Comparison of ENCODE assay signal across 37 mouse cellular contexts in genomic region chr3:37274661-37275060, GRCm38 (mm10). TPM values are rescaled to one million over a fixed set of nuclear protein-coding genes. Genes with fewer than 3 reads are reported as not detected.
DNase-seq lines count a peak whose midpoint lies in the region; ATAC-seq and TF ChIP-seq lines count a peak whose summit lies in the region.
"Had no signal": no experiment of that assay in that cellular context is flagged by ENCODE, and none has a peak within 500 bp of the region (broad histone marks: within the 10 kb centered on the region; RNA-seq: fewer than 3 reads in every experiment).

No protein-coding gene starts in this region.

- peak; percentile 91 for TF ChIP-seq EP300 in liver, embryonic 14.5 days (IDR thresholded peaks at IDR 0.05; ENCODE audit: low read depth)

- no peaks in the 10 kb centered on the region for H3K9me3 ChIP-seq in forebrain, embryonic 11.5 days (ENCODE audit: control insufficient read depth, low read length)
- no peaks in the 10 kb centered on the region for H3K9me3 ChIP-seq in forebrain, postnatal 0 days (ENCODE audit: low read length)
- no peaks in the 10 kb centered on the region for H3K9me3 ChIP-seq in liver, embryonic 14.5 days (ENCODE audit: control insufficient read depth, low read length)
- H3K9me3 ChIP-seq: embryonic facial prominence, embryonic 10.5 days; embryonic facial prominence, embryonic 15.5 days; forebrain, embryonic 15.5 days; heart, embryonic 13.5 days had no signal

- H3K36me3 ChIP-seq in forebrain, embryonic 11.5 days (ENCODE audit: control insufficient read depth, insufficient read depth, low read length) = no peaks in the 10 kb centered on the region
- no peaks in the 10 kb centered on the region for H3K36me3 ChIP-seq in forebrain, postnatal 0 days (ENCODE audit: insufficient read depth)
- H3K36me3 ChIP-seq in liver, embryonic 14.5 days (replicated peaks; ENCODE audit: control insufficient read depth, insufficient read depth, low read depth) = no peaks in the 10 kb centered on the region
- H3K36me3 ChIP-seq: embryonic facial prominence, embryonic 10.5 days; embryonic facial prominence, embryonic 15.5 days; forebrain, embryonic 15.5 days; heart, embryonic 13.5 days had no signal

- H3K9ac ChIP-seq in forebrain, embryonic 11.5 days (ENCODE audit: low read length) = no peak overlapping the region
- H3K9ac ChIP-seq in forebrain, postnatal 0 days = no peak overlapping the region
- no peak overlapping the region for H3K9ac ChIP-seq in liver, embryonic 14.5 days (replicated peaks)
- H3K9ac ChIP-seq: embryonic facial prominence, embryonic 15.5 days; forebrain, embryonic 15.5 days; heart, embryonic 13.5 days; hindbrain, embryonic 14.5 days; lung, embryonic 14.5 days had no signal

- no peaks in the 10 kb centered on the region for H3K4me1 ChIP-seq in forebrain, embryonic 11.5 days (replicated peaks; ENCODE audit: control insufficient read depth, insufficient read depth, low read length)
- no peaks in the 10 kb centered on the region for H3K4me1 ChIP-seq in forebrain, postnatal 0 days (ENCODE audit: insufficient read depth)
- H3K4me1 ChIP-seq in liver, embryonic 14.5 days (replicated peaks; ENCODE audit: control insufficient read depth in 2 of 2, insufficient read depth in 2 of 2, low read length in 1 of 2) = peaks cover 4 to 13% of the 10 kb centered on the region in 2 experiments
- H3K4me1 ChIP-seq: embryonic facial prominence, embryonic 10.5 days; embryonic facial prominence, embryonic 15.5 days; forebrain, embryonic 15.5 days; heart, embryonic 13.5 days had no signal

- 82% methylated on average over 6 of the region's 6 CpGs for WGBS in forebrain, embryonic 11.5 days
- WGBS in forebrain, postnatal 0 days = 84% methylated on average over 6 of the region's 6 CpGs
- 17% methylated on average over 6 of the region's 6 CpGs for WGBS in liver, embryonic 14.5 days (ENCODE audit: insufficient replicate concordance)

- H3K4me3 ChIP-seq in forebrain, embryonic 11.5 days (ENCODE audit: low read depth, low read length) = no peak overlapping the region
- H3K4me3 ChIP-seq in forebrain, postnatal 0 days (ENCODE audit: low read depth, low read length) = no peak overlapping the region
- H3K4me3 ChIP-seq in liver, embryonic 14.5 days (ENCODE audit: insufficient read depth in 1 of 2, low read depth in 2 of 2, low read length in 2 of 2) = no peak overlapping the region
- H3K4me3 ChIP-seq: embryonic facial prominence, embryonic 10.5 days; embryonic facial prominence, embryonic 15.5 days; forebrain, embryonic 15.5 days; gastrocnemius, adult 2 months; heart, embryonic 13.5 days had no signal

- no peak overlapping the region for H3K27ac ChIP-seq in forebrain, embryonic 11.5 days (ENCODE audit: low read depth, low read length)
- no peak overlapping the region for H3K27ac ChIP-seq in forebrain, postnatal 0 days (ENCODE audit: low read depth, low read length)
- no peak overlapping the region for H3K27ac ChIP-seq in liver, embryonic 14.5 days
- H3K27ac ChIP-seq: embryonic facial prominence, embryonic 10.5 days; embryonic facial prominence, embryonic 15.5 days; forebrain, embryonic 15.5 days; gastrocnemius, adult 2 months; heart, embryonic 13.5 days; hindbrain, embryonic 14.5 days had no signal

- no peak overlapping the region for H3K4me2 ChIP-seq in forebrain, embryonic 11.5 days (ENCODE audit: low read depth, low read length, severe bottlenecking)
- no peak overlapping the region for H3K4me2 ChIP-seq in forebrain, postnatal 0 days (ENCODE audit: low read depth)
- H3K4me2 ChIP-seq in liver, embryonic 14.5 days (ENCODE audit: low read depth) = no peak overlapping the region; the same call in 1 of the 2 replicates
- H3K4me2 ChIP-seq: embryonic facial prominence, embryonic 15.5 days; forebrain, embryonic 15.5 days; heart, embryonic 13.5 days; hindbrain, embryonic 14.5 days; lung, embryonic 14.5 days had no signal

- no peaks in the 10 kb centered on the region for H3K27me3 ChIP-seq in forebrain, embryonic 11.5 days (ENCODE audit: control insufficient read depth, insufficient read depth, low read length)
- H3K27me3 ChIP-seq in forebrain, postnatal 0 days (ENCODE audit: insufficient read depth, low read length) = no peaks in the 10 kb centered on the region
- H3K27me3 ChIP-seq in liver, embryonic 14.5 days (ENCODE audit: control insufficient read depth, insufficient read depth, low read length) = no peaks in the 10 kb centered on the region
- H3K27me3 ChIP-seq: forebrain, embryonic 15.5 days; heart, embryonic 13.5 days had no signal

- TF ChIP-seq CTCF in forebrain, postnatal 0 days (IDR thresholded peaks at IDR 0.05; ENCODE audit: low read depth) = no peak
- TF ChIP-seq CTCF in liver, embryonic 14.5 days (IDR thresholded peaks at IDR 0.05; ENCODE audit: low read depth) = no peak

- no peak for ATAC-seq in forebrain, embryonic 11.5 days (replicated peaks; ENCODE audit: low FRiP score)
- no peak for ATAC-seq in forebrain, postnatal 0 days
- ATAC-seq in liver, embryonic 14.5 days (ENCODE audit: insufficient read depth) = peak; percentile 96
- ATAC-seq in megakaryocyte-erythroid progenitor cell, adult 5-6 weeks (replicated peaks; ENCODE audit: low FRiP score, low TSS enrichment, poor library complexity, severe bottlenecking) = peak; percentile 91
- ATAC-seq: activated CD4-positive, CD25-positive, alpha-beta regulatory T cell, adult 4 months; forebrain, embryonic 15.5 days had no signal

- DNase-seq in forebrain, embryonic 11.5 days (ENCODE audit: low spot score) = peak; percentile 7
- no peak for DNase-seq in forebrain, postnatal 0 days
- peak; percentile 44 for DNase-seq in c-Kit-positive CD71-positive TER-119-positive erythroid progenitor cells, embryonic 14.5 days (ENCODE audit: low spot score)
- peak; percentile 38 to 49 (median 42) for DNase-seq in liver, embryonic 14.5 days (ENCODE audit: low read depth in 3 of 3, low spot score in 3 of 3)
- DNase-seq in kidney, postnatal 10 days = no peak
- no peak for DNase-seq in layer of hippocampus, adult 9-11 months
- DNase-seq: adrenal gland, adult 2 months; adrenal gland, postnatal 36 days; cerebellum, adult 8-10 months; cerebellum, postnatal 25 days; gastrocnemius, adult 2 months; gastrocnemius, postnatal 36 days; heart, adult 18-20 months; heart, postnatal 10 days; kidney, adult 11 months; kidney, postnatal 4 days; layer of hippocampus, postnatal 36 days; left cerebral cortex, postnatal 4 days; lung, embryonic 14.5 days; midbrain, embryonic 14.5 days; right cerebral cortex, adult 18-20 months; spleen, adult 18-20 months; thymus, adult 18-20 months; thymus, postnatal 4 days had no signal

RNA-seq across cellular contexts. Expression of gene Bbs12, which starts 37.7 kb away (rescaled TPM):
- polyA plus RNA-seq in forebrain, embryonic 11.5 days (2014; fragmentation: Nextera tagmentation; extraction: Ambion mirVana) = 8.8 and 9.3 TPM in 2 replicates
- total RNA-seq in forebrain, postnatal 0 days (2014; rRNA removed) = 6.4 TPM in 2 replicates
- 3.5 and 3.8 TPM in 2 replicates for polyA plus RNA-seq in forebrain, postnatal 0 days (2015; fragmentation: Nextera tagmentation; extraction: Ambion mirVana)
- 1.7 and 2.2 TPM in 2 replicates for polyA plus RNA-seq in liver, embryonic 14.5 days (2012; rRNA removed)
- polyA plus RNA-seq in liver, embryonic 14.5 days (2014; fragmentation: Nextera tagmentation; extraction: Ambion mirVana) = 4.4 and 4.8 TPM in 2 replicates
- 10.3 and 15.8 TPM in 2 replicates for total RNA-seq in megakaryocyte-erythroid progenitor cell, adult 5-6 weeks (2014; fragmentation: Nextera tagmentation)
- 8.2 and 17.5 TPM in 2 replicates for total RNA-seq in megakaryocyte-erythroid progenitor cell, adult 5-6 weeks (2017)

RNA-seq across cellular contexts. Expression of gene Cetn4, which starts 37.8 kb away (rescaled TPM):
- 0.84 and 2.5 TPM in 2 replicates for polyA plus RNA-seq in forebrain, embryonic 11.5 days (2014; fragmentation: Nextera tagmentation; extraction: Ambion mirVana)
- total RNA-seq in forebrain, postnatal 0 days (2014; rRNA removed) = 1.8 and 5.0 TPM in 2 replicates
- polyA plus RNA-seq in forebrain, postnatal 0 days (2015; fragmentation: Nextera tagmentation; extraction: Ambion mirVana) = 3.9 and 4.1 TPM in 2 replicates
- polyA plus RNA-seq in liver, embryonic 14.5 days (2012; rRNA removed) = 0.70 and 1.6 TPM in 2 replicates
- 1.6 and 1.9 TPM in 2 replicates for polyA plus RNA-seq in liver, embryonic 14.5 days (2014; fragmentation: Nextera tagmentation; extraction: Ambion mirVana)
- 3.6 and 6.5 TPM in 2 replicates for total RNA-seq in megakaryocyte-erythroid progenitor cell, adult 5-6 weeks (2014; fragmentation: Nextera tagmentation)
- 7.3 and 10.6 TPM in 2 replicates for total RNA-seq in megakaryocyte-erythroid progenitor cell, adult 5-6 weeks (2017)

RNA-seq across cellular contexts. Expression of gene Il21, which starts 42.2 kb away (rescaled TPM):
- polyA plus RNA-seq in forebrain, embryonic 11.5 days (2014; fragmentation: Nextera tagmentation; extraction: Ambion mirVana) = not detected in 2 replicates
- 0.14 TPM in 1 of 2 replicates, not detected in the other for total RNA-seq in forebrain, postnatal 0 days (2014; rRNA removed)
- not detected in 2 replicates for polyA plus RNA-seq in forebrain, postnatal 0 days (2015; fragmentation: Nextera tagmentation; extraction: Ambion mirVana)
- not detected in 2 replicates for polyA plus RNA-seq in liver, embryonic 14.5 days (2012; rRNA removed)
- not detected in 2 replicates for polyA plus RNA-seq in liver, embryonic 14.5 days (2014; fragmentation: Nextera tagmentation; extraction: Ambion mirVana)
- not detected in 2 replicates for total RNA-seq in megakaryocyte-erythroid progenitor cell, adult 5-6 weeks (2014; fragmentation: Nextera tagmentation)
- total RNA-seq in megakaryocyte-erythroid progenitor cell, adult 5-6 weeks (2017) = not detected in 2 replicates
- total RNA-seq: adrenal gland, adult 2 months; adrenal gland, postnatal 36 days; gastrocnemius, adult 2 months; gastrocnemius, postnatal 36 days; heart, adult 18-20 months; heart, postnatal 10 days; hematopoietic stem cell, adult 5-6 weeks; layer of hippocampus, postnatal 36 days; left cerebral cortex, postnatal 4 days had no signal
- polyA plus RNA-seq: adrenal gland, adult 2 months; brain, embryonic 14.5 days; embryonic facial prominence, embryonic 15.5 days; forebrain, embryonic 15.5 days; heart, embryonic 13.5 days; hindbrain, embryonic 14.5 days; kidney, embryonic 14.5 days; limb, embryonic 14.5 days; lung, embryonic 14.5 days; midbrain, embryonic 14.5 days; neural tube, embryonic 11.5 days; stomach, embryonic 16.5 days had no signal

Comparison
In these comparisons a context has a peak if more than half of its experiments do, and no peak if none do; other contexts are left out.
1. DNase-seq: peak in forebrain, embryonic 11.5 days (single experiment), c-Kit-positive CD71-positive TER-119-positive erythroid progenitor cells, embryonic 14.5 days (single experiment) and liver, embryonic 14.5 days (3 of 3); none in forebrain, postnatal 0 days (single experiment), kidney, postnatal 10 days (single experiment) and layer of hippocampus, adult 9-11 months (single experiment).
2. ATAC-seq: peak in liver, embryonic 14.5 days (single experiment) and megakaryocyte-erythroid progenitor cell, adult 5-6 weeks (single experiment); none in forebrain, embryonic 11.5 days (single experiment) and forebrain, postnatal 0 days (single experiment).